Mouse (Mus musculus) lung, postnatal 0 days (tissue): ENCODE data around the gene Olfr1410. TPM values are rescaled to one million over a fixed set of nuclear protein-coding genes. Genes with fewer than 3 reads are reported as not detected.

Experiments used
- ATAC-seq: fragments of 200-750 bp; cut with Nextera tagmentation; 2 replicates; pipeline ENCODE4 v1.8.0; 2017; ENCODE audit warnings: moderate library complexity
- DNase-seq: peaks from one replicate; pipeline ENCODE4 v3.0.0-alpha.2; 2016; ENCODE audit warnings: low spot score
- H3K27ac ChIP-seq: fragments of 300-500 bp; sonication (generic); 2 replicates; pipeline ENCODE4 v1.5.1; 2014; ENCODE audit warnings: antibody characterized with exemption, mild to moderate bottlenecking, low read length, mixed read lengths
- H3K27me3 ChIP-seq: fragments of 300-500 bp; sonication (generic); replicated peaks from 2 replicates; pipeline ENCODE4 v1.6.1; 2014; ENCODE audit warnings: low read length, mixed read lengths; ENCODE audit not compliant: insufficient read depth
- H3K36me3 ChIP-seq: fragments of 300-500 bp; sonication (generic); 2 replicates; pipeline ENCODE4 v1.6.1; 2014; ENCODE audit warnings: low read length, mixed read lengths; ENCODE audit not compliant: insufficient read depth
- H3K4me1 ChIP-seq: fragments of 300-500 bp; sonication (generic); 2 replicates; pipeline ENCODE4 v1.6.1; 2014; ENCODE audit warnings: antibody characterized with exemption, low read depth, low read length, mixed read lengths; ENCODE audit not compliant: insufficient read depth
- H3K4me2 ChIP-seq: fragments of 300-500 bp; sonication (generic); replicated peaks from 2 replicates; pipeline ENCODE4 v1.6.1; 2014; ENCODE audit warnings: low read depth, mild to moderate bottlenecking, low read length, moderate library complexity, mixed read lengths
- H3K4me3 ChIP-seq: fragments of 300-500 bp; sonication (generic); 2 replicates; pipeline ENCODE4 v1.5.1; 2014; ENCODE audit warnings: low read depth, low read length
- H3K9ac ChIP-seq: fragments of 300-500 bp; sonication (generic); replicated peaks from 2 replicates; pipeline ENCODE4 v1.6.1; 2014; ENCODE audit warnings: low read depth, mild to moderate bottlenecking
- H3K9me3 ChIP-seq: fragments of 300-500 bp; sonication (generic); 2 replicates; pipeline ENCODE4 v1.6.1; 2016; ENCODE audit warnings: low read length, mixed read lengths
- CTCF ChIP-seq: IDR thresholded peaks from 2 replicates; pipeline ENCODE4 v1.5.1; 2016; ENCODE audit warnings: antibody characterized with exemption, mild to moderate bottlenecking
- EP300 ChIP-seq: IDR thresholded peaks from 2 replicates; pipeline ENCODE4 v1.6.1; 2016; ENCODE audit warnings: antibody characterized with exemption, mild to moderate bottlenecking, control low read depth
- WGBS: fragments of 180-500 bp; shearing (Covaris S2); extraction: QIAGEN DNeasy Blood & Tissue Kit; methylation state at CpG from one replicate; pipeline ENCODE4 v1.1.7; 2014; 5-methylcytosine and 5-hydroxymethylcytosine counted together
- polyA plus RNA-seq: library from polyadenylated mRNA; unstranded; fragments of >200 nt; fragmentation: Nextera tagmentation; extraction: Ambion mirVana; gene quantifications from 2 replicates; pipeline ENCODE4 v1.2.1, GENCODE M21; 2015

Olfr1410 gene
- polyA plus RNA-seq, result not detected in 2 replicates

DNA sequence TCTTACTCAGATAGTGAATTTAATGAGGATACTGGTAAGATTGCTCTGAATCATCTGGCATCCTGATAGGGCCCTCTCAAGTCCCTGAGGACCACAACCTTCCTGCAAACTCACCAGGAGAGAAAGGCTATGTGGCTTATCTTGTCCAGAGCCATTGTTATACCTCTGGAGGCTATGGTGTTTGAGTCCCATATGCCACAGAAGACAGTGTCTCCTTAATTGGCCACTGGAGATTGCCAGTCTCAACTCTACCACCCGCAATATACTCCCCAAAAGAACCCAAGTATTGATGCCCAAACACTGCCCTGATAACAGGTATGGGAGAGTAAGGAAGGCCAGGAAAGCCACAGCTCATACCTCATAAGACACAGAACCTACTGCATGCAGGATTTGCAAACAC lies at the start of gene Olfr1410:
Olfr1410 (plus strand) TSS at position 301 of the 400 bp plus-strand sequence.
- Histone ChIP-seq H3K27ac (no peak within 1 kb of the TSS), H3K9ac (no peak within 1 kb of the TSS), H3K36me3 (no peaks in the 10 kb centered on the region), H3K27me3 (no peaks in the 10 kb centered on the region), H3K9me3 (no peaks in the 10 kb centered on the region), H3K4me1 (no peaks in the 10 kb centered on the region), H3K4me2 (no peak within 1 kb of the TSS), H3K4me3 (no peak within 1 kb of the TSS)
- 94% methylated on average over 1 of the region's 1 CpGs for WGBS
- no peak for TF ChIP-seq EP300
- TF ChIP-seq CTCF, result no peak
- no peak for ATAC-seq
- DNase-seq, result no peak

DNA sequence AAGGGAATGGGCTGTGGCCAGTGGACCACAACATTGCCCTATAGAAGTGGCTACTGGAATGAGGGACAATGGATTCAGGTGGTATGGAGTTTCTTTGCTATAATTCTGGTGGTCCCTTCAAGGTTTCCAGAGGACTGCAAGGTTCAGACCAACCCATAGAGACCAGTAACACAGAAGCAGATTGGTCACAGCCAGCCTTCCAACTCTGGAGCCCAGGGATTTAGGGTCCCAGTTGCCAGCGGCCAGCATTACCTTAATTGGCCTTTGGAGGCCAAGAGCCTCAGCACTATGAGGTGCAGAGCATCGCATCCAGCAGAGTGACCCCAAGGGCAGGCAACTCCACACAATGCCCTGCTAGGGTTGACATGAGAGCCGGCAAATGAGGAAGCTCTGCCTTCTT lies 34.6 kb upstream of the Olfr1410 start, which contains the start of gene Olfr1413:
Olfr1413 (plus strand) TSS at position 301 of the 400 bp plus-strand sequence.
- DNase-seq, result no peak
- Histone ChIP-seq H3K36me3 (no peaks in the 10 kb centered on the region), H3K9ac (no peak within 1 kb of the TSS), H3K4me2 (no peak within 1 kb of the TSS), H3K4me1 (no peaks in the 10 kb centered on the region), H3K27ac (no peak within 1 kb of the TSS), H3K4me3 (no peak within 1 kb of the TSS), H3K9me3 (no peaks in the 10 kb centered on the region), H3K27me3 (no peaks in the 10 kb centered on the region)
- WGBS, result 88% methylated on average over 3 of the region's 3 CpGs
- no peak for ATAC-seq
- TF ChIP-seq EP300 (no peak), CTCF (no peak)

GRCm38 (mm10) chr1:92585479-92585878 lies 20.1 kb upstream of the Olfr1410 start, which contains the start of gene Olfr1412:
TSS of gene Olfr1412 (plus strand) at chr1:92585779.
- H3K9ac ChIP-seq, result no peak within 1 kb of the TSS
- 83% methylated on average over 2 of the region's 2 CpGs for WGBS
- no peaks in the 10 kb centered on the region for H3K36me3 ChIP-seq

DNA sequence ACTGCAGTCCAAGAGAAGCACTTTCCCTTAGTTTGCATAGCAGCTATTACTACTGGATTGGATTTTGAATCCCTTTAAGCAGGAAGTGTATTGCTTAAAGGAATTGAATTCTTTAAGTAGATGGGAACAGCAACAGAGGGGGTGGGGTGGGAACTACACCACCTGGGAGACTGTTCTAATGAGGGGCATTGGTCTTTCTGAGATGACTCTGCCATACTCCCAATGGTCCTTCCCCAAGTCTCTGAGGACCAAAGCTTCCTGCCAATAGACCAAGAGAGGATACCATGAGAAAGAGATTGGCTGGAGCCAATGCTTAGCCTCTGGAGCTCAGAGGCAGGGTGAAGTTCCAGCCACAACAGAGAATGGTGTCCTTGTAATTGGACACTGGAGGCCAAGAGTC lies 11.5 kb upstream of the Olfr1410 start, which contains the start of gene Olfr1411:
Olfr1411 (plus strand) TSS at position 301 of the 400 bp plus-strand sequence.
- no peaks in the 10 kb centered on the region for H3K9me3 ChIP-seq
- no peak for DNase-seq
- H3K27ac ChIP-seq, result no peak within 1 kb of the TSS
- H3K4me3 ChIP-seq, result no peak within 1 kb of the TSS
- H3K36me3 ChIP-seq, result no peaks in the 10 kb centered on the region
- ATAC-seq, result no peak
- H3K4me1 ChIP-seq, result no peaks in the 10 kb centered on the region
- no peak within 1 kb of the TSS for H3K9ac ChIP-seq
- H3K27me3 ChIP-seq, result no peaks in the 10 kb centered on the region
- no peak within 1 kb of the TSS for H3K4me2 ChIP-seq
- TF ChIP-seq EP300 (no peak), CTCF (no peak)

More at GRCm38 (mm10) chr1:92585479-92585878, 20.1 kb upstream of the Olfr1410 start, which contains the start of gene Olfr1412:
- Histone ChIP-seq H3K9me3 (no peaks in the 10 kb centered on the region), H3K4me3 (no peak within 1 kb of the TSS), H3K27me3 (no peaks in the 10 kb centered on the region), H3K4me2 (no peak within 1 kb of the TSS), H3K27ac (no peak within 1 kb of the TSS), H3K4me1 (no peaks in the 10 kb centered on the region)
- TF ChIP-seq EP300 (no peak), CTCF (no peak)
- DNase-seq (no peak), ATAC-seq (no peak)

DNA sequence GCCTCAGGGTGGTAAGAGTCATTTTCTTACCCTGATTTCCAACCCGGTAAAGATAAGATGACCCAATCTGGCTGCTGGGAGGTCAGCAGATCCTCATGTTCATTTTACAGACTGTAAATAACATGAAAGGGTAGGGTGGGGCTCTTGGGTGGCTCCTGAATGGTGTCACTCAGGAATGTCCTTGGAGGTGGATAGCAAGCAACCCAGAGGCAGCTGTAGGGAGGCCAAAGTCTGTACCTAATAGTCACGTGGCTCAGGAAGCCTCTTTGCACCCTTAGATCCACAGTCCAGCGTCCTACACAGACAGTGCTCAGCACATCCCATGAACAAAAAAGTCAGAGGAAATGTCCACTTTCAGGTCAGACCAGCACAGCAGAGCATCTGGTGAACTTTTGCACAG lies 9.6 kb upstream of the Olfr1410 start:
- TF ChIP-seq CTCF (no peak), EP300 (no peak)
- no peak for DNase-seq
- no peaks in the 10 kb centered on the region for H3K36me3 ChIP-seq

DNA sequence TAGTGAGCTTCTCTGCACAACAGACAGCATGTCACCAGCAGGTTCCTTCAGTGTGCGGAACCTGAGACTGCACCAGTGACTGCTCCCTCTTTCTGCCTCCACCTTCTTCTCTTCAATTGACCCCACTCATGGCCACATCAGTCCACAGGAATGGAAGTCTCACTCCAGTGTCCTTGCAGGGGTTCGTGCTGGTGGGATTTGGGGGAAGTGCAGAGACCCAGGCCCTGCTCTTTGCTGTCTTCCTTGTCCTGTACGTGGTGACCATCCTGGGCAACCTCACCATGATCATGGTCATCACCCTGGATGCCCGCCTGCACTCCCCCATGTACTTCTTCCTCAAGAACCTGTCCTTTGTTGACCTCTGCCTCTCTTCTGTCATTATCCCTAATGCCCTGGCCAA lies 2.1 kb downstream of the Olfr1410 start:
- Histone ChIP-seq H3K4me1 (no peaks in the 10 kb centered on the region), H3K4me3 (no peak overlapping the region), H3K36me3 (no peaks in the 10 kb centered on the region), H3K27me3 (no peaks in the 10 kb centered on the region), H3K9me3 (no peaks in the 10 kb centered on the region), H3K4me2 (no peak overlapping the region), H3K9ac (no peak overlapping the region), H3K27ac (no peak overlapping the region)
- WGBS, result 65% methylated on average over 4 of the region's 4 CpGs
- no peak for ATAC-seq
- no peak for DNase-seq
- TF ChIP-seq CTCF (no peak), EP300 (no peak)

More for the DNA sequence above, 9.6 kb upstream of the Olfr1410 start:
- Histone ChIP-seq H3K4me3 (no peak overlapping the region), H3K4me2 (no peak overlapping the region), H3K9ac (no peak overlapping the region), H3K4me1 (no peaks in the 10 kb centered on the region), H3K9me3 (no peaks in the 10 kb centered on the region), H3K27ac (no peak overlapping the region), H3K27me3 (no peaks in the 10 kb centered on the region)
- 74% methylated on average over 3 of the region's 3 CpGs for WGBS
- no peak for ATAC-seq

- DNase-seq, result peak; percentile 44
- H3K4me1 ChIP-seq, result no peaks in the 10 kb centered on the region
- H3K27me3 ChIP-seq, result no peaks in the 10 kb centered on the region
- no peaks in the 10 kb centered on the region for H3K9me3 ChIP-seq
- TF ChIP-seq CTCF, result peak; percentile 85
- TF ChIP-seq EP300, result no peak
- no peak overlapping the region for H3K4me2 ChIP-seq
- WGBS, result 2% methylated on average over 5 of the region's 5 CpGs
- no peak overlapping the region for H3K9ac ChIP-seq
- H3K36me3 ChIP-seq, result no peaks in the 10 kb centered on the region
- no peak overlapping the region for H3K4me3 ChIP-seq
- ATAC-seq, result no peak
- no peak overlapping the region for H3K27ac ChIP-seq
Measured at GRCm38 (mm10) chr1:92611008-92611407, 5.4 kb downstream of the Olfr1410 start.
